Mouse (Mus musculus) adrenal gland, adult 18-20 months (tissue): ENCODE results near the gene Pdcd11. TPM values are rescaled to one million over a fixed set of nuclear protein-coding genes. Genes with fewer than 3 reads are reported as not detected.

ENCODE experiments used
- DNase-seq, 2 experiments: peaks; one replicate each; pipeline ENCODE4 v3.0.0; 2021 to 2022; ENCODE audit warnings: low spot score in 2 of 2
- long read RNA-seq, 2 experiments: library from polyadenylated mRNA; stranded (forward); transcript quantifications; one replicate each; pipeline ENCODE4 v2.0.0; 2021
- total RNA-seq, 2 experiments: library from RNA; stranded (reverse); gene quantifications; 1 replicate in 1 of 2; 2 replicates in 1 of 2; pipeline ENCODE4 v1.2.3; 2021

Pdcd11 gene
- 10 to 100 TPM; 24.5 to 25.7 TPM for total RNA-seq
- long read RNA-seq, experiment 1, full-length matches to known transcripts = 4 of 9 reads
- long read RNA-seq, experiment 1, partial matches to known transcripts = 3 of 9 reads
- long read RNA-seq, experiment 1, other reads (novel, unspliced or antisense) = 2 of 9 reads
- long read RNA-seq, experiment 2, full-length matches to known transcripts = 2 of 26 reads
- long read RNA-seq, experiment 2, partial matches to known transcripts = 21 of 26 reads
- long read RNA-seq, experiment 2, other reads (novel, unspliced or antisense) = 3 of 26 reads

- peak; percentile 91 for DNase-seq
Measured at GRCm38 (mm10) chr19:47090550-47091156, at the start of gene Pdcd11, which contains the start of gene Usmg5. Gene Pdcd11, plus strand, starts transcription at chr19:47090768. Gene Usmg5, minus strand, starts transcription at chr19:47090647.

- no peak for DNase-seq
Measured at GRCm38 (mm10) chr19:47043608-47044007, 47.0 kb upstream of the Pdcd11 start.

DNA sequence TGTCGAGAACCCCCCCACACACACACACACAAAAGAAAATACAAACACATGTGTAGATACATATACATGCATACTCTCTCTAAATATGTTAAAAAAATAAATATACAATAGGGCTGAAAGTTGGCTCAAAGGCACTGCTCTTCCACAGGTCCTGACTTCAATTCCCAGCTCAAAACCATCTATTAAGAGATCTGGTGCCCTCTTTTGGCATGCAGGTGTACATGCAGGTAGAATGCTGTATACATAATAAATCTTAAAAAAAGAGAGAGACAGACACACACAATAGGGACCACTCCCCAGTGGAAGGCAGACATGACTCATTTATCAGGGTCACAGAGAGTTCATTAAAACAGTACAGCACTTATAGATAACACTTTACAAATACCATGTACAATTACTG, 44.2 kb upstream of the Pdcd11 start:
- no peak for DNase-seq

- DNase-seq = peak in 1 of 2 experiments; percentile 41
Measured at GRCm38 (mm10) chr19:47047236-47047833, 43.2 kb upstream of the Pdcd11 start.

DNA sequence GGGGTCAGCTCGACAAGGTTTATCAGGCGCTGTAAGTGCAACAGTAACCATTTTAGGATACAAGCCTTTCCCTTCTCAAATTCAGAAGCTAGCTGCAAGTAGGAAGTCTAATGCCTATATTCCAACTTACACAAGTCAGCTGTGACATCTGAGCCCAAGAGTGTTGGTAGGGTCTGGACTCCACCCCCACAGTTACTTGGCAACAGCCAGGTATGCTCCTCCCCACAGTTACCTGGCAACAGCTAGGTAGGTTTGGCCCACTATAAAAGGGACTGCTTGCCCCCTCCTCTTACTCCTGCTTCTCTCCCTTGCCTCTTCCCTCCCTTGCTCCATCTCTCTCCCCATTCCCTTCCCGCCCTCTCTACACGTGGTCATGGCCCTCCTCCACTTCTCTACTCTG, 41.5 kb upstream of the Pdcd11 start:
- DNase-seq = no peak

- DNase-seq = no peak
Measured at GRCm38 (mm10) chr19:47049840-47050239, 40.7 kb upstream of the Pdcd11 start.

- DNase-seq = peak; percentile 70
Measured at GRCm38 (mm10) chr19:47050271-47051032, 40.1 kb upstream of the Pdcd11 start, which contains the start of gene Pcgf6. Gene Pcgf6, minus strand, starts transcription at chr19:47050906.

- no peak for DNase-seq
Measured at GRCm38 (mm10) chr19:47052927-47053326, 37.6 kb upstream of the Pdcd11 start.

DNA sequence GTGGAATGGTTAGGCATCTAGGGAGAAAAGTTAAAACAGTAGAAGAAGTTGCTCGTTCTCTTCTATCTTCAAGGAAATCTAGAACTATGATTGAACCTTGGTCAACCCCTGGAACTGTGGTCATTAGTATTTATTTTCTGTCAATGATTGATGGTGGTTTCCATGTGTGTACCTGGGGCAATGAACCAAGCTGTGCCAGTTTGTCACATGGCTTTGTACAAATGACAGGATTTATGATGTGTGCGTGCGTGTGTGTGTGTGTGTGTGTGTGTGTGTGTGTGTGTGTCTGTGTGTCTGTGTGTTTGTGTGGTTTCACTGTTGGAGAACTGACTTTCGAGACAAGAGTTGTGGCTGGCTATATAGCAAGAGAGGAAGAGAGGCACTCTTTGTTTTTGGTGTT, 37.1 kb upstream of the Pdcd11 start:
- no peak for DNase-seq

- no peak for DNase-seq
Measured at GRCm38 (mm10) chr19:47057684-47058083, 32.9 kb upstream of the Pdcd11 start.

DNA sequence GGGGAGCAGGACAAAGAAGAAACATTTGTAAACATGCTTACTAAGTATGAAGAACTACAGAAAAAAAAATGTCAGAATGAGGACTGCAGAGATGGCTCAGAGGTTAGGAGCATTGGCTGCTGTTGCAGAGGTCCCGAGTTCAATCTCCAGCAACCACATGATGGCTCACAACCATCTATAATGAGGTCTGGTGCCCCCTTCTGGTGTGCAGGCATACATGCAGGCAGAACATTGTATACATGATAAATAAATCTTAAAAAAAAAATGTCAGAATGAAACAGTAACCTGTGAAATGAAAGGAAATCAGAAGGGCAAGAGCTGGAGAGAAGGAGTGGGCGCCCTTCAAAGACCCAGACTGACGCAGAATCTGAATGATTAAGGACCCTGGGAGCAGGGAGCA, 24.7 kb upstream of the Pdcd11 start:
- no peak for DNase-seq

DNA sequence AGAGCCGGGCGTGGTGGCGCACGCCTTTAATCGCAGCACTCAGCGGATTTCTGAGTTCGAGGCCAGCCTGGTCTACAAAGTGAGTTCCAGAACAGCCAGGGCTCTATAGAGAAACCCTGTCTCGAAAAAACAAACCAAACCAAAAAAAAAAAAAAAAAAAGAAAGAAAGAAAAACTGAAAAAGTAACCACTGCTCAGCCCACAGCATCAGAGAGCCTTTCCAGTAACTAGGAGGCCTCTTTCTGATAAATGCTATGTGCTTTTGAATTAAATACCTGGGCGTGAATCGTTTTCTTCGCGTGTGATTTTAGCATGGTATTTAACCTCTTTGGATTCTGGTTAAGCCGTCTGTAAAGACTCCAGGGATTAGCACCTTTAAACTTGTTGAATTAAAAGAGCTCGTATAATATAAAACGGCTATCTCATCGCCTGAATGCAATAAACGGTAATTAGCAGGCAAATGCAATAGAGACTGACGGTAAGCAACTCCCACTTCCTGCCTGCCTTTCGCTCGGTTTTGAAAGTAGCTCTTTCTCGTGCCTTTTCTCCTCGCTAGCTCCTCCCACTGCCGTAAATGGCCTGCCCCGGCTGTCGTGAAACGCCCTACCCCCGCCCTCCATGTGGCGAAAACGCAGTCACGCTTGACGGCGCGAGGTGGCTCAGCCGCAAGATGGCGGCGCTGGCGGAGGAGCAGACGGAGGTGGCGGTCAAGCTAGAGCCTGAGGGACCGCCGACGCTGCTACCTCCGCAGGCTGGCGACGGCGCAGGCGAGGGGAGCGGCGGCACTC, 23.3 kb upstream of the Pdcd11 start, which contains the start of gene Taf5:
Gene Taf5 (plus strand): TSS at position 651 of the 787 bp plus-strand sequence.
- peak; percentile 95 for DNase-seq

DNA sequence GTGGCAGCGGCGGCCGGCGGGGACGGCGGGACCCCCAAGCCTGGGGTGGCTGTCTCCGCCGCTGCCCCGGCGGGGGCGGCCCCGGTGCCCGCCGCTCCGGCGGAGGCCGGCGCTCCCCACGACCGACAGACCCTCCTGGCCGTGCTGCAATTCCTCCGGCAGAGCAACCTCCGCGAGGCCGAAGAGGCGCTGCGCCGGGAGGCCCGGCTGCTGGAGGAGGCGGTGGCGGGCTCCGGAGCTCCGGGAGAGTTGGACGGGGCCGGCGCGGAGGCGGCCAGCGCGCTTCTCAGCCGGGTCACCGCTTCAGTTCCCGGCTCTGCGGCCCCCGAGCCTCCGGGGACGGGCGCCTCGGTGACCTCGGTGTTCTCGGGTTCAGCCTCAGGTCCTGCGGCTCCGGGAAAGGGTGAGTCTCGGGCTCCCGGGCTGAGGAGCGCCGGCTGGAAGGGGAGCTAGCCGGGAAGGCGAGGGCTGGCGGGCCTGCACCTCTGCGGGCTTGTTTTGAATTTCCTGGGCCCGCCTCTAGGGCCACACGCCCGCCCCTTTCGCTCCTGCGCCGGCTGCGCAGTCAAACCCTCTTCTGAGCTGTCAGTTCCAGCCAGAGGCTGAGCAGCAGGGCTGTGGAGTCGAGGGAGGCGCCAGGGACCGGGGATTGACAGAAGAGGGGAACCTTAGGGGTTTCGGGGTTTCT, 22.5 kb upstream of the Pdcd11 start:
- peak; percentile 76 to 80 for DNase-seq

GRCm38 (mm10) chr19:47088226-47088625, 2.3 kb upstream of the Pdcd11 start:
- no peak for DNase-seq

GRCm38 (mm10) chr19:47089718-47090525, 646 bp upstream of the Pdcd11 start:
- no peak for DNase-seq

GRCm38 (mm10) chr19:47101080-47101479, 10.5 kb downstream of the Pdcd11 start:
- DNase-seq = no peak

DNA sequence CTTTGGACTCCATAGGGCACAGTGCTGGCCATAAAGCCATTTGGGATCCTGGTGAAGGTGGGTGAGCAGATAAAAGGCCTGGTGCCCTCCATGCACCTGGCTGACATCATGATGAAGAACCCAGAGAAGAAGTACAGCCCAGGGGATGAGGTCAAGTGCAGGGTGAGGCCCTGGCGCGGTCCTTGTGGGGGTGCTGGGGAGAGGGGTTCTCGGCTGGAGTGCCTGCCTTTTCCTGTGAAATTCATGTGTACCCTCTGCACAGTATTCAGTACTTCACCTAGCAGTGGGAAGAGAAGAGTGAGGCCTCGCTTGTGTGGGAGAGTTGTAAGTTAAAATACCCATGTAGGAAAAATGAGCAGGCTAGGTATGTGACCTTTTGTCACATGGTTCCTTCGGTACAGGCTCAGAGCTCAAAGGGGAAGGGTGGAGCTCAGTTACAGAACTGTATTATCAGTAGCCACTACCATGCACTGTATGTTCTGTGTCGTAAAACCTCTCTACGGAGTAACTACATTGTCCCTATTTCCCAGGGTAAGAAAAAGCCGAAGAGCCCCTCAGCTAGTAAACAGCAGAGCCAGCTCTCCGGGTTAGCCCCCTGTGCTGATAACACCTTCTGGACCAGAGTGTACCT, 14.2 kb downstream of the Pdcd11 start:
- DNase-seq = no peak

DNA sequence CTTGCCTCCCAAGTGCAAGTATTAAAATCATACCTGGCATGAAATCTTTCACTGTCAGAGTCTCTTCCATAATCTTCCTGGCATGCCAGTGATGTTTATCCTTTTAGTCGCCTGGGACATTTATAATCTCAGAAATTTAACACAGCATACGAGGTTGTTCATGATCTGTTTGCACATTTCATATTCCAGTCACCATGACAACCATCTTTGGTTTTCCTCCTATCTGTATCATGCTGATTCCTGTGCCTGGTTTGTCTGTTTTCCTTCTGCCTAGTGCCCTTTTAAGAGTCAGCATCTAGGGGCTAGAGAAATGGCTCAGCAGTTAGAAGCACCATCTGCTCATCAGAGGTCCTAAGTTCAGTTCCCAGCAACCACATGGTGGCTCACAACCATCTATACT, 28.1 kb downstream of the Pdcd11 start:
- no peak for DNase-seq

DNA sequence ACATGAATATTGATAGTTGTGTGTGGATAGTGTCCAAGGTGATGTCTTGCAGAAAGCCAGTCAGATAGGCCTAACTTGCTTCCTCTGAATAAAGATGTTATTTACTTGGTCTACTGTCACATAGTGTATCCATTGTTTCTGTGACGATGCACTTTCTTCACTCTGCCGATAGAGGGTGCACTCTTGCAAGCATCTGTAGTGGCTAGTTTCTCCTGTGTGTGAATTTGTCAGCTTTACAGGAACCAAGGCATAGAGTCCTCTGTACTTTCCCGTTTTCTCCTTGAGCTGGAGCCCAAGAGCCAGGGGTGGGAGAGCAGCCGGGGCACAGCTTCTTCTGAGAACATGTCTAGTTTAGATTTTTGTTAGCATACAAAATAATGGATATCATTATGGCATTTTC, 30.5 kb downstream of the Pdcd11 start:
- no peak for DNase-seq
